Mouse (Mus musculus): ENCODE results near the gene Lrrc71. TPM values are rescaled to one million over a fixed set of nuclear protein-coding genes. Genes with fewer than 3 reads are reported as not detected.

The Lrrc71 gene
- total and polyA plus RNA-seq, 3 experiments: 0.14 to 0.17 TPM; not detected in 1

DNA sequence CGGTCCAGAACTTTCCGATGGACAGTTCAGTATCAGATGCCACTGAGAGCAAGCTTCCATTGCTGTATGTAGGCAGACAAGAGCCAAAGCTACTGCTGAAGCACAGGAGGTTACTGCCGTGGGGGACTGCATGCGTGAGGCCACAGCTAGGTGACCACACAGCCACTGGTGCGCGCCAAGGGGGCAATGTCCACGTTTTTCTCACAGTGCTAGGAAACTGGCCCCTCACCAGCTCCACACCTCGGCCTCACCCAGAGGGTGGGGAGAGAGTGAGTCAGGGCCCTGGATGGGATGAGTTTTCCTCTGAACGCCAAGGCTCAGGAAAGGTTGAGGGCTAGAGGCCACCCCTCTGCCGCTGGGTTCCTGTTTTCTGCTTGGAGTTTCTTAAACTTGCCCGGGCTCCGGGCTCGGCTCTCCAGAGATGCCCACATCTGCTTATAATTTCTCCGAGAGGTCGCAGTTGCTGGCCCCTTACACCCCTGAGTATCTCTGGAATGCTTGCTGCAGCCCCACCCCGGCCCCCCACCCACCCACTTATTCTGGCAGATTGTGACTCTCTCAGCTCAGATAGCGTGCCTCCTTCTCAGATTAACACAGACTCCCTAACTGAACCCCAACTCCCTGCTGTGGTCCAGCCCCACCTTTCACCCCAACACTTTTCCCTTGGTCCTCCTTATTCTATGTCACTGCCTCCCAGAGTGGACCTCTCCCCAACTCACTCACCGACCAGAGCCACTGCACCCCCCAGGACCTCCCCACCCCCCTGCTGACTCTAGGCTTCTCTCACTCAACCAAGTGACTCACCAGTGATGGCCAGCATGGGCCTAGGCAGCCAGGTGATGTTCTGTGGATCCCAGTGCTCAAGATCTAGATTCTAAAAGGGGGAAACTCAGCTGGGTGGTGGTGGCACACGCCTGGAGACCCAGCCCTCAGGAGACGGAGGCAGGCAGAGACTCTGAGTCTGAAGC lies 13.3 kb upstream of the Lrrc71 start:
- in situ Hi-C loops (cut with MboI; ENCODE audit: low pct_ligation_motif_present, low pct_unique_long_range_greater_than_20kb, low sequenced_read_pairs): no loop called here
- Histone ChIP-seq H3K27me3 (replicated peaks) (peaks cover 19% of the 10 kb centered on the region), H3K36me3 (replicated peaks in 1 of 2; ENCODE audit: control insufficient read depth in 1 of 2, insufficient read depth in 1 of 2, low read length in 1 of 2) (no peaks in the 10 kb centered on the region), H3K27ac (ENCODE audit: insufficient read depth, low read depth) (no peak overlapping the region), H3K9ac (ENCODE audit: insufficient read depth, low read depth) (no peak overlapping the region), H3K9me3 (replicated peaks; ENCODE audit: low read length) (no peaks in the 10 kb centered on the region), H3K4me1 (ENCODE audit: control insufficient read depth in 1 of 2, insufficient read depth in 2 of 2) (peaks cover 8 to 28% of the 10 kb centered on the region in 2 experiments), H3K4me3 (replicated peaks in 1 of 3; ENCODE audit: low read depth in 2 of 3, low read length in 2 of 3, poor library complexity in 1 of 3) (no peak overlapping the region), H3K79me2 (replicated peaks; ENCODE audit: control insufficient read depth, extremely low read depth, insufficient read depth, poor library complexity, severe bottlenecking) (no peaks in the 10 kb centered on the region), H3K4me2 (ENCODE audit: insufficient read depth, low read depth, poor library complexity, severe bottlenecking) (no peak overlapping the region)
- dilution Hi-C loops (cut with MboI; ENCODE audit: extremely low pct_ligation_motif_present, extremely low pct_unique_long_range_greater_than_20kb, low sequenced_read_pairs): no loop called here
- no peak for DNase-seq (ENCODE audit: extremely low read depth)
- TF ChIP-seq UBTF (IDR thresholded peaks at IDR 0.05; ENCODE audit: low read depth, low read length) (no peak), USF1 (IDR thresholded peaks at IDR 0.05; ENCODE audit: low read depth, low read length) (no peak), TBP (conservative IDR thresholded peaks at IDR 0.05; ENCODE audit: low read depth, low read length) (no peak), USF2 (conservative IDR thresholded peaks at IDR 0.05; ENCODE audit: low read depth, low read length) (no peak), MXI1 (IDR thresholded peaks at IDR 0.05; ENCODE audit: low read depth, low read length) (no peak)

DNA sequence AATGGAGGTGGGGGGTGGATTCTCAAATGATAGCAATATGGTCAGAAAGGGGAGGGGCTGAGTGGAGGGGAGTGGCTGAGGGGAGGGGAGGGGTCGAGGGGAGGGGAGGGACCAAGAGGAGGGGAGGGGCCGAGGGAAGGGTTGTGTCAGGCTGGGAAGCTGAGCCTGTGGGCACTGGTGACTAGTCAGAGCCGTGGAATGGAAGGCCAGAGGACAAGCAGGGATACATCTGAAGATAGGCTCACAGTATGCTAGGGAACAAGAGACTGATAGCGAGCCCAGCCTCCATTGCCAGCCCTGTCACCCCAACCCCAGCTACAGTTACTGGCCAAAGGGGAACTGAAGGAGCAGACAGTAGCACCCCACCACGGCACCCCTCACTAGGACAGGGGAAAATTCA lies 10.2 kb upstream of the Lrrc71 start:
- H3K4me1 ChIP-seq (ENCODE audit: control insufficient read depth in 1 of 2, insufficient read depth in 2 of 2): peaks cover 2 to 5% of the 10 kb centered on the region in 2 experiments; a peak in 2 of 4 replicates
- dilution Hi-C loops (cut with MboI; ENCODE audit: extremely low pct_ligation_motif_present, extremely low pct_unique_long_range_greater_than_20kb, low sequenced_read_pairs): no loop called here
- TF ChIP-seq NRF1 (IDR thresholded peaks at IDR 0.05; ENCODE audit: low read depth, low read length) (no peak), CTCF (conservative IDR thresholded peaks at IDR 0.05 in 1 of 2, IDR thresholded peaks at IDR 0.05 in 1 of 2; ENCODE audit: low read depth in 2 of 2, low read length in 2 of 2) (no peak), RAD21 (IDR thresholded peaks at IDR 0.05; ENCODE audit: low read depth, low read length) (no peak), USF2 (conservative IDR thresholded peaks at IDR 0.05; ENCODE audit: low read depth, low read length) (no peak), ZMIZ1 (IDR thresholded peaks at IDR 0.05; ENCODE audit: low read depth, low read length) (no peak), MAFK (IDR thresholded peaks at IDR 0.05; ENCODE audit: insufficient replicate concordance, low read length) (no peak), ZNF384 (IDR thresholded peaks at IDR 0.05; ENCODE audit: low read depth, low read length) (no peak), MEF2A (IDR thresholded peaks at IDR 0.05; ENCODE audit: borderline replicate concordance, low read depth, low read length) (no peak), MYC (IDR thresholded peaks at IDR 0.05; ENCODE audit: low read depth, low read length) (no peak), RCOR1 (conservative IDR thresholded peaks at IDR 0.05; ENCODE audit: low read depth, low read length) (no peak)
- H3K4me3 ChIP-seq (replicated peaks in 1 of 3; ENCODE audit: low read depth in 2 of 3, low read length in 2 of 3, poor library complexity in 1 of 3): no peak overlapping the region
- no peak for DNase-seq (ENCODE audit: extremely low read depth)
- H3K27ac ChIP-seq (ENCODE audit: insufficient read depth, low read depth): no peak overlapping the region
- no peaks in the 10 kb centered on the region for H3K36me3 ChIP-seq (replicated peaks in 1 of 2; ENCODE audit: control insufficient read depth in 1 of 2, insufficient read depth in 1 of 2, low read length in 1 of 2)
- in situ Hi-C loops (cut with MboI; ENCODE audit: low pct_ligation_motif_present, low pct_unique_long_range_greater_than_20kb, low sequenced_read_pairs): no loop called here
- H3K79me2 ChIP-seq (replicated peaks; ENCODE audit: control insufficient read depth, extremely low read depth, insufficient read depth, poor library complexity, severe bottlenecking): no peaks in the 10 kb centered on the region
- no peak overlapping the region for H3K4me2 ChIP-seq (ENCODE audit: insufficient read depth, low read depth, poor library complexity, severe bottlenecking)
- no peak overlapping the region for H3K9ac ChIP-seq (ENCODE audit: insufficient read depth, low read depth)
- no peaks in the 10 kb centered on the region for H3K9me3 ChIP-seq (replicated peaks; ENCODE audit: low read length)
- H3K27me3 ChIP-seq (replicated peaks): peaks cover 42% of the 10 kb centered on the region
